Mouse (Mus musculus): ENCODE data around the gene Atp2b4. TPM values are rescaled to one million over a fixed set of nuclear protein-coding genes. Genes with fewer than 3 reads are reported as not detected.

The Atp2b4 gene
- total and polyA plus RNA-seq, 2 experiments from 2014 or later: 12.1 to 48.3 TPM

GRCm38 (mm10) chr1:133825140-133825539 is 24.3 kb upstream of the Atp2b4 start:
- no peak overlapping the region for H3K4me3 ChIP-seq (ENCODE audit: low read depth, low read length)
- H3K27ac ChIP-seq (ENCODE audit: low read depth, low read length): no peak overlapping the region
- TF ChIP-seq CTCF (IDR thresholded peaks at IDR 0.05): no peak
- no peaks in the 10 kb centered on the region for H3K36me3 ChIP-seq (ENCODE audit: insufficient read depth, low read length)
- ATAC-seq (ENCODE audit: low FRiP score) (no peak), DNase-seq (ENCODE audit: low spot score) (no peak)
- no peak overlapping the region for H3K4me2 ChIP-seq (ENCODE audit: low read depth, low read length, poor library complexity, severe bottlenecking)
- WGBS: 56% methylated on average over 2 of the region's 2 CpGs
- no peaks in the 10 kb centered on the region for H3K9me3 ChIP-seq (ENCODE audit: low read length)
- H3K4me1 ChIP-seq (ENCODE audit: insufficient read depth, low read length): peaks cover 3% of the 10 kb centered on the region; the same call in 1 of the 2 replicates
- no peak overlapping the region for H3K9ac ChIP-seq (replicated peaks; ENCODE audit: low read length, poor library complexity, severe bottlenecking)
- no peaks in the 10 kb centered on the region for H3K27me3 ChIP-seq (ENCODE audit: insufficient read depth, low read length)

- no peaks in the 10 kb centered on the region for H3K36me3 ChIP-seq (ENCODE audit: insufficient read depth, low read length)
- H3K4me3 ChIP-seq (ENCODE audit: low read depth, low read length): no peak overlapping the region
- WGBS: 69% methylated on average over 5 of the region's 5 CpGs
- no peak for ATAC-seq (ENCODE audit: low FRiP score)
- peaks cover 3% of the 10 kb centered on the region; the same call in 1 of the 2 replicates for H3K4me1 ChIP-seq (ENCODE audit: insufficient read depth, low read length)
- no peaks in the 10 kb centered on the region for H3K27me3 ChIP-seq (ENCODE audit: insufficient read depth, low read length)
- no peaks in the 10 kb centered on the region for H3K9me3 ChIP-seq (ENCODE audit: low read length)
- DNase-seq (ENCODE audit: low spot score): no peak
- H3K27ac ChIP-seq (ENCODE audit: low read depth, low read length): no peak overlapping the region
- no peak overlapping the region for H3K9ac ChIP-seq (replicated peaks; ENCODE audit: low read length, poor library complexity, severe bottlenecking)
- no peak overlapping the region for H3K4me2 ChIP-seq (ENCODE audit: low read depth, low read length, poor library complexity, severe bottlenecking)
- no peak for TF ChIP-seq CTCF (IDR thresholded peaks at IDR 0.05)
Observed at GRCm38 (mm10) chr1:133821144-133821543, 20.3 kb upstream of the Atp2b4 start.

- Histone ChIP-seq H3K36me3 (ENCODE audit: insufficient read depth, low read length) (no peaks in the 10 kb centered on the region), H3K4me2 (ENCODE audit: low read depth, low read length, poor library complexity, severe bottlenecking) (no peak overlapping the region), H3K4me1 (ENCODE audit: insufficient read depth, low read length) (no peaks in the 10 kb centered on the region), H3K27me3 (ENCODE audit: insufficient read depth, low read length) (no peaks in the 10 kb centered on the region), H3K4me3 (ENCODE audit: low read depth, low read length) (no peak overlapping the region), H3K9me3 (ENCODE audit: low read length) (no peaks in the 10 kb centered on the region), H3K9ac (replicated peaks; ENCODE audit: low read length, poor library complexity, severe bottlenecking) (no peak overlapping the region), H3K27ac (ENCODE audit: low read depth, low read length) (no peak overlapping the region)
- DNase-seq (ENCODE audit: low spot score) (no peak), ATAC-seq (ENCODE audit: low FRiP score) (no peak)
- TF ChIP-seq CTCF (IDR thresholded peaks at IDR 0.05): no peak
- WGBS: 71% methylated on average over 1 of the region's 2 CpGs
Observed at GRCm38 (mm10) chr1:133820100-133820499, 19.3 kb upstream of the Atp2b4 start.

- TF ChIP-seq CTCF (IDR thresholded peaks at IDR 0.05): no peak
- DNase-seq (ENCODE audit: low spot score) (no peak), ATAC-seq (ENCODE audit: low FRiP score) (no peak)
- Histone ChIP-seq H3K9me3 (ENCODE audit: low read length) (no peaks in the 10 kb centered on the region), H3K4me3 (ENCODE audit: low read depth, low read length) (no peak overlapping the region), H3K9ac (replicated peaks; ENCODE audit: low read length, poor library complexity, severe bottlenecking) (no peak overlapping the region), H3K27me3 (ENCODE audit: insufficient read depth, low read length) (no peaks in the 10 kb centered on the region), H3K27ac (ENCODE audit: low read depth, low read length) (no peak overlapping the region), H3K4me1 (ENCODE audit: insufficient read depth, low read length) (no peaks in the 10 kb centered on the region), H3K36me3 (ENCODE audit: insufficient read depth, low read length) (no peaks in the 10 kb centered on the region), H3K4me2 (ENCODE audit: low read depth, low read length, poor library complexity, severe bottlenecking) (no peak overlapping the region)
- 68% methylated on average over 2 of the region's 2 CpGs for WGBS
Observed at GRCm38 (mm10) chr1:133818531-133818930, 17.7 kb upstream of the Atp2b4 start.

GRCm38 (mm10) chr1:133815747-133816491 is 15.1 kb upstream of the Atp2b4 start:
- TF ChIP-seq CTCF (IDR thresholded peaks at IDR 0.05): no peak
- Histone ChIP-seq H3K27me3 (ENCODE audit: insufficient read depth, low read length) (no peaks in the 10 kb centered on the region), H3K4me3 (ENCODE audit: low read depth, low read length) (no peak overlapping the region), H3K9ac (replicated peaks; ENCODE audit: low read length, poor library complexity, severe bottlenecking) (no peak overlapping the region), H3K4me1 (ENCODE audit: insufficient read depth, low read length) (no peaks in the 10 kb centered on the region), H3K36me3 (ENCODE audit: insufficient read depth, low read length) (no peaks in the 10 kb centered on the region), H3K9me3 (ENCODE audit: low read length) (no peaks in the 10 kb centered on the region), H3K27ac (ENCODE audit: low read depth, low read length) (no peak overlapping the region), H3K4me2 (ENCODE audit: low read depth, low read length, poor library complexity, severe bottlenecking) (no peak overlapping the region)
- ATAC-seq (ENCODE audit: low FRiP score) (no peak), DNase-seq (ENCODE audit: low spot score) (no peak)
- 74% methylated on average over 12 of the region's 12 CpGs for WGBS

- H3K36me3 ChIP-seq (ENCODE audit: insufficient read depth, low read length): no peaks in the 10 kb centered on the region
- no peak overlapping the region for H3K27ac ChIP-seq (ENCODE audit: low read depth, low read length)
- H3K9ac ChIP-seq (replicated peaks; ENCODE audit: low read length, poor library complexity, severe bottlenecking): no peak overlapping the region
- H3K4me2 ChIP-seq (ENCODE audit: low read depth, low read length, poor library complexity, severe bottlenecking): no peak overlapping the region
- H3K4me1 ChIP-seq (ENCODE audit: insufficient read depth, low read length): no peaks in the 10 kb centered on the region
- no peak for TF ChIP-seq CTCF (IDR thresholded peaks at IDR 0.05)
- no peaks in the 10 kb centered on the region for H3K9me3 ChIP-seq (ENCODE audit: low read length)
- no peak overlapping the region for H3K4me3 ChIP-seq (ENCODE audit: low read depth, low read length)
- no peak for ATAC-seq (ENCODE audit: low FRiP score)
- no peaks in the 10 kb centered on the region for H3K27me3 ChIP-seq (ENCODE audit: insufficient read depth, low read length)
- DNase-seq (ENCODE audit: low spot score): no peak
- 50% methylated on average over 5 of the region's 5 CpGs for WGBS
Observed at GRCm38 (mm10) chr1:133809376-133809775, 8.5 kb upstream of the Atp2b4 start.

All from midbrain, postnatal 0 days (tissue).